Mouse (Mus musculus) thymus, adult 18-20 months (tissue): ENCODE data around the gene Akap13.

Experiments used
- DNase-seq, 2 experiments: peaks; one replicate each; pipeline ENCODE4 v3.0.0; 2022; ENCODE audit warnings: mixed read lengths in 2 of 2

The Akap13 gene

DNA sequence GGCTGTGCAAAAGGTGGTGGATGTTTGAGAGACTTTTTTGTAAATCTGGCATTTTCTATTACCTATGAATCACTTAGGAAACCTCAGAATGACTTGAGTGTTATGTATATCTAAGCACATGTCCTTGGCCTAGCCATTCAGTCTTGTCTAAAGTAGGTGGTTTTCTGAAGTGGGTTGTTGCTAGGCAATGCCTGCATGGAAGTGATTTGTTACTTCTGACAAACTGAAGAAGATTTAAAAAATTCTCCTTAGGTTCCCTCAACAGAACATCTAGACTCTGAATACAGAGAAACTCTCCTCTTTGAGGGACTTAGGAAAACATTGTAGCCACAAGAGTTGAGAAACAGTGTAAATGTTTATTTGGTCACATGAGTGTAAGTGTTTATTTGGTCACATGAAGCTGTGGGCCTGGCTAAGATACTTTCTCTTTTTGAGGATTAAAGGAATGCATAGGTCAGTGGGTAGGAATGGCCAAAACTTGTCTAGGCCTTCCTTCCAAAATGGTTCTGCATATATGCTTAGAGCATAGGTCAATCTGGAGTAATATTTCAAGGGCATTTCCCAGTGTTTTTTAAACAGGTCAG, 8.3 kb downstream of the Akap13 start:
- no peak for DNase-seq

DNA sequence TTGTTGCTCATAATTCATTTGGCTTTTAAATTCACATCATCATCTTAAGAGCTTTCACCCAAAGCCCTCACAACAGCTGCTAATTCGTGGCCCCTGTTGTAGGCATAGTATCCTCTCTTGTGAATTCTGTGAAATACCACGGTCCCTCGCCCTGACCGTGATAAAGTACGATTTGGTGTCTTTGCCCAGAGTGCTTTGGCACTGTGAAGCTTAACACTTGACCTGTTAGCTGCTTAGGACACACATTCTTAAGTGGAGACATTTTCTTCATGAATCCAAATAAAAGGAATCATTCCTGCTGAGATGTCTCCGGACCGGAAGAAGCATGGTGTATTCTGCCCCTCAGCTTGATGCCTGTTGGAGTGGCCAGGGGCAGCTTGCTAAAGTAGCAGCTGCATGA, 12.5 kb downstream of the Akap13 start:
- no peak for DNase-seq

DNA sequence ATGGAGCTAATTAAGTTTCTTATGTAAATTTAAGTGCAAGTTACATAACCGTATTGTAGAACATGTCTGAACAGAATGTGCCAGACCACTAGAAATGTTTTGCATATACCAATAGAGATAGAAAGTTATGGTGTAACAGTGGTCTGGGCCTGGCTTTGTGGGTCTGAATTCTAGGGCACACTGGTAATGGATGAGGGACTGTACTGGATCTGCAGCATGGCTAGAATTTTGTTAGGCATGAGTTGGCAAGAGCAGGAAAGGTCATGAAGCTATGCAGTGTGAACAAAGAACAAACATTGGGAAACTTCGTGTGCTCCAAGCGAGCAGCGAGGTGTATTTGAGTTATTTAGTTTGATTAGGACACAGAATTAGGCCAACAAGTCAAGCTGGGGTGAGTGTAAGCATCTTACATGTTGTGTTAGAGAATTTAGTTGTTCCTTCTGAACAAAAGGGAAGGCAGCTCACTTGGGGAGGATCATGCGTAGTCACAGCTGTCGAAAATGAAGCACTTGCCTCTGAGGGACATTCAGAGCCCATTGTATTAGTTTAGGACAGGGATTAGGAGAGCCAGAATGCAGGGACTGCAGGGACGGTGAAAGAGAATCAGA, 15.1 kb downstream of the Akap13 start:
- DNase-seq: no peak

DNA sequence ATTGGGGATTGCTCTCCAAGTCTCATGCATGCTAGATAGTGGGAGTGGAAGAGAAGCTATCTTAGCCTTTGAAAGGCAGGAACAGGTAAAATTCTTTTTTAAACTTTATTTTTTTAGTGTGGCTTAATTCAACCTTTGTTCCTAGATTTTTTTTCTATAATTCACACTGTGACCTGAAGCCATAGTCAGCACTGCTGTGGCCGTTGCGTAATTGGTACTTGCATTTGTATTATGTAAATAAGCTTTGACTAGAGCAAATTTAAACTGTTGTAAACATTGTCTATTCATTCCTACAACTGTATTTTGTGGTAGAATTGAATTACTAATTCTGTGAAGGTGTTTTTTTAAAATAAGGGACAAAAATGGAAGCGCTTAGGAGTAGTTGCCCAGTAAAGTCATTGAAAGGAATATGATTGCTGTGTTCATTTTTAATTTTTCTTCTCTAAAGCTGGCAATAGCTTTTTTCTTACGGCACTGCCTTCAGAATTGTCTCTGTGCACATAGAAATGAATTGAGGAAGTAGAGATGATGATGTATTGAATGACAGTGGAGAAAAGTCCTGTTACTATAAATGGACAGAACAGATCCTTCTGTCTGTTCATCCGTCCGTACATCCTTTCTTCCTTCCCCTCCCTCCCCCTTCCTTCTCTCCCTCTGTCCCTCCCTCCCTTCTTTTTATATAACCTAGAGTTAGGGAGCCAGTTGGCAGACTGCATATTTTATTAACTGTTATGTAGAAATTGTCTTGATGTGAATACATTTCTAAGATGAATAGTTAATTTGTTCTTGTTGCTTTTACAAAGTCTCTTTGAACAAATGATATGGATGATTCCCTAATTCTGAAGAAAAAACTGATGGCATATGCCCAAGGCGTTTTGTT, 17.2 kb downstream of the Akap13 start:
- no peak for DNase-seq

DNA sequence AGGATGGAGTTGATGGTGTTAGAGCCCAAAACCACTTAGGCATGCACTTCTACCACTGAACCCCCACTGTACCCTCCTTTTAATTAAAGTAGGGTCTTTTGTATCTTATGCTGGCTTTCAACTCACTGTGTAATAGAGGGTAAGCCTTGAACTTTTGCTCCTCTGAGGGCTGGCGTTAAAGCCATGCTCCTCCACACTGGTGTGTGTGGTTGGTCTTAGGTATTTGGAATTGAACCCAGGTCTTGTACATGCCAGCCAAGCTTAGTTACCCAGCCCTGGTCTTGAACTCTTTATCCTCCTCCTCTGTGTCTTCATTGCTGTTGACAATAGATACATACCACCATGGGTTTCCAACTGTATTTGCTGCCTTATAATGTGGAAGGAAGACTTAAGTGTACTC, 18.0 kb downstream of the Akap13 start:
- no peak for DNase-seq

DNA sequence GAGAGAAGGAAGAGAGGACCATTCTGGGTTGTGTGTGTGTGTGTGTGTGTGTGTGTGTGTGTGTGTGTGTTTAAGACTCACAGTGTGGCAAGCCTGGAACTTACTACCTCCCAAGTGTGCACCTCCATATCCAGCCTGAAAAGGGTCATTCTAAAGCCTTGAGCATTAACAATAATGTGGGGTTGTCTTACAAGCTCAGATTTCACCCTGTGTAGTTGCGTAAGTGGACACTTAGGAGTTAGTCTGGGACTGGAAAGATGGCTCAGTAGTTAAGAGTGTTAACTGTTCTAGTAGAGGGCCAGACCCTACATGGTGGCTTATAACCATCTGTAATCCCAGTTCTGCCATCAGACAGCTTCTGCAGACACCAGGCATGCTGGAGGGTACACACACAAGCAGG, 18.7 kb downstream of the Akap13 start:
- DNase-seq: no peak

DNA sequence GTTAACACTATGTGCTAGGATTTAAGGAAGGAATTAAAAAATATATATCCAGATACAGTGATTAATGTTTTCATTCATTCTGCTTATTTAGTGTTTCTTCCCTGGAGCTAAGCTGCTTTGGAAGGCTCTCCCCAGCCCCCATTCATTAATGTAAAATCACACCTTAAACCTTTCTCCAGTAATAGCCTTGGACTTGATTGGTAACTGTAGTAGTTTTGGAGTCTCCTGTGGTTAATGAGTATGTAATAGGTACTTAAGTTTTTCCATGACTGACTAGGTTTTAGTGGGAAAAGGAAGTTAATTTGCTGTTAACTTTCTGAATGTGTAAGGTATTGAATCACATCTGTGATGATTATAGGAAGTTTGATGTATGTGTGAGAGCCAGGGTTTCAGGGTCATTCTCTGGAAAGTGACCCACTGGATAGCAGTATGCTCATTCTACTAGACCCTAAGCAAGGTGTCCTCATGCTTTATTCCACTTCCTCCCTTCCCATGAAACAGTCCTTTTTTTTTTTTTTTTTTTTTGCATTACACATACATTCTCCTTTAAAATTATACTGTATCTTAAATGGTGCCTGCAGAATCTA, 19.3 kb downstream of the Akap13 start:
- no peak for DNase-seq

DNA sequence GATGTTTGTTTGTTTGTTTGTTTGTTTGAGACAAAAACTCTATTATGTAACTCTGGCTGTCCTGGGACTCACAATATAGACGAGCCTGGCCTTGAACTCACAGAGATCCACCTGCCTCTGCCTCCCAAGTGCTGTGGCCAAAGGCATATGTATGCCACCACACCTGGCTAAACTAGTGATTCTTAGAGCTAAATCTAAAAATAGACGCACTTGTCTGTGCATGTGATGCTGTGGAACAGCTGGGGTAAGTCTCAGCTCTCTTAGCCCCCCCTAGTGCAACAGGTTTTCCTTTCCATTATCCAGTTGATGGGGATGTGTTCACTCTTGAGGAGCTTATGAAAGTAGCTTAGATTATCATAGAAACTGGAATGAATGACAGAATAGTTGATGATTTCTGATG, 22.7 kb downstream of the Akap13 start:
- DNase-seq: no peak

DNA sequence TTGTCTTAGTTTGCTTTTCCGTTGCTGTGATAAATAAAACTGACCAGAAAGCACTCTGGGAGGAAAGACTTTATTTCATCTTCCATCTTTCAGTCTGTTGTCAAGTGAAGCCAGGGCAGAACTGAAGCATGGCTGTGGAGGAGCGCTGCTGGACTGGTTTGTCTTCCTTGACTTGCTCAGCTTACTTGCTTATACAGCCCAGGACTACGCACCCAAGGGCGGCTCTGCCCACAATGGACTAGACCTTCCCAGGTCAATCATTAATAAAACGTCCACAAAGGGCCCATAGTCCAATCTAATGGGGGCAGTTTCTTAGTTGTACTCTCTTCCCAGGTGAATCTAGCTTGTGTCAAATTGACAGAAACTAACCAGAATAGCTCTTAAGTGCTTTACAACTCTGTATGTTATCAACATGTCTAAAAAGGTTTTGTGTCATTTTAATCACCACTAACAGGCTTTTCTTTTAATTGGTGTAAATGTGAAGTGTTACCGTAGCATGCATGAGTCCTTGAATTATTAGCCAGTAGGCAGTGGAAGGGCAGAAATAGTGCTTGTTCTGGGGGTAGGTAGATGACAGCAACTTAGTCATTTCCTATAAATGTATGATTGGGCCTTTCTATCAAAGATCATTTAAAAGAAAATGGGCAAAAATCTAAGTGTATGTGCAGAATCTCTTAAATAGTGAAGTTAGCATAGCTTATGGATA, 25.5 kb downstream of the Akap13 start:
- no peak for DNase-seq

DNA sequence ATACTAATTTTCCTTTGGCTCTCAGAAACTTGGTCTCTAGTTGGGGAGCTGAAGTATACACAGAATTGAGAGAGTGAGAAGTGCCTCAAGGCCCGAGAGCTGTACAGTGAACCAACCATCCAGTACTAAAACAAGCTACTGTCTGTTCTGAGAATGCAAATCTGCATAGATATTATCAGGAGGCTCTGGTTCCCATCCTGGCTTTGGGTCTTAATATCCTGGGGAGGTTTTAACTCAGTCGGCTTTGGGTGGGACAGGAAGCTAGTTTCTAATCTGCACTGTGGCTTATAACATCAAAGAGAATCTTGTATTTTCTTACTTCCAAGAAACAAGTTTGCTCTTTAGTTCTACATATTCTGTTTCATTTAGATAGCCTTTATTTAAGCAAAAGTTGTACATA, 30.7 kb downstream of the Akap13 start:
- DNase-seq: no peak

DNA sequence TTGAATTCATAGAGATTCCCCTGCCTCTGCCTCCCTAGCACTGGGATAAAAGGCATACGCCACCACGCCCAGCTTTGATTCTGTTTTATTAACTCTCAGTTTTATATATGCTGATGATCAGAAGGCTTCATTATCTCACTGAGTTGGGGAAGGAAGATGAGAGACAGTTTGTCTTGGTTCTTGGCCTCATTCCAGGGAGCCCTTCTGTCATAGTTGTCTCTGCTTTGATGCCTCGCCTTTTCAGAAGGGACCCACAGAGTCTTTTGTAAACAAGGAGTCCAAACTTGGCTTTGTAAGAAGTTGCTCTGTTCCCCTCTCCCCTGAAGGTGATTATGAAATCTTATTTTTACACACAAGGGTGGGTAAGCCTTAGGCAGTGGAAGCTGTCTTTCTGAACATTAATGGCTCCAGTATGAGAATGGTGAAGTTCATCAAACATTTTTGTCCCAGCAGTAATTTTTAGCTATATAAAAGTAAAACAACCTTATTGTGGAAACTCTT, 40.7 kb downstream of the Akap13 start:
- no peak for DNase-seq

DNA sequence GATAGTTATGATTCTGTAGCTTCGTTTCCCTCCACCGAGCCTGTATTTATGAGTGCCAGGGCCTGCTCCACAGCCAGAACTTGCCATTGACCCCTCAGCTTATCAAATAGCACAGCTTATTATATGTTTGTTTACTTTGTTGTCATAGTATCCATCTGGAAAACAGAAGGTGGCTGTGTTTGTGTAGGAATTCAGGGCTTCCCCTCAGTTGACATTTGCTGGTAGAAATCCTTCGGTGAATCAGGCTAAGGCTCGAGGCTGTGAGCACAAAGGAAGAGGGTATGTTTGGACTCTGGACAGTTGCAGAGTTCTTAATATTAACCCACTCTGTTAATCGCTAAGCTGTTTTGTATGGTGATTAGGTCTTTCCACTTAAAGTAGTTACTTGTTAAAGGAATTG, 43.3 kb downstream of the Akap13 start:
- DNase-seq: no peak

DNA sequence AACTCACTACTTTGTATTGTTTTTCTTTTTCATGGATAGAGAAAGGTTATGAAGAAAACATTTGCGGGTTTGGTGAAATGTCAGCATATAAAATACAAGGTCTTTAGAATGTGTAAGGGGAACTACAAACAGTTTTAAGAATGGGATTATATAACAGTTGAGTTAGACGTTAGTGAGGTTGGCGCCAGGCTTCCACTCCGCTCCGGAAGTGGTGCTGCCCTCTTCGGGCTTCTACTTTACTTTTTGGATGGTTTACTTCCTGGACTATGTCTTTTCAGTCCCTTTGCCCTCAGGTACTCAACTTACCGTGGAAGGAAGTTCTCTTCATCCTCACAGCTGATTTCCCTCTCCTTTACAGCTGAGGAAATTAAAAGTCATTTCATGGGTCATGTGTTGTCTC, 43.9 kb downstream of the Akap13 start:
- no peak for DNase-seq

DNA sequence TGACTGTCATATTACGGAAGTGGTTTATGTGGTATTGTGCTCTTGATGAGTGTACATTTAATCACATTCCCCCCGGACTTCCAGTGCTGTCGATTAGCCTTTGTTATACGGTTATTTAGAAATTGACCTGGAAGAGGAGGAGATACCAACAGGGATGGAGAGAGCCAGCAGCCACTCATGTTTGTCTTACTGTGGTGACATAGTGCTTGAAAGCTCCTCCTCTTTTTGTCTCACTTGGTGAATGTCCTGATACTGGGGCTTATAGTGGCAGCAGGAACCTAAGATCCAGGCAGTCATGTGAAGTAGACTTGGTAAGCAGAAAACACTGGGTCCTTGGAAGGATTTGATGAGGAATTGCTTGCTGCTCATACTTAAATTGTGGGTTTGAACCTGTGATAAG, 44.8 kb downstream of the Akap13 start:
- no peak for DNase-seq

DNA sequence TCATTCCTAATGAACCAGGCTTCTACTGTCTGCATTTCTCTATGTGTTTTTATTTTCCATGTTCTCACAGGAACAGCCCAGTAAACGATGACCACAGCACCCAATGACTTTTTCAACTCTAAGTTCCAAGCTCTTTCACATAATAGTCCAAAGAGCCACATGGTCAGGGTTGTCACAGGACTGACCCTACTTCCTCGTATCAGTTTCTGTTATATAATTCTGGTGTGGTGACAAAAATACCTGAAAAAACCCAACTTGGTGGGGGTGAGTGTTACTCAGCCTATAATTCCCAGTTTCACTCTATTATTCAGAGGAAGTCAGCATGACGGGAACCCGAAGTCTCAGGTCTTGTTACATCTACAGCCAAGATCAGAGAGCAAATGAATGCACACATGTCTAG, 45.5 kb downstream of the Akap13 start:
- DNase-seq: no peak

DNA sequence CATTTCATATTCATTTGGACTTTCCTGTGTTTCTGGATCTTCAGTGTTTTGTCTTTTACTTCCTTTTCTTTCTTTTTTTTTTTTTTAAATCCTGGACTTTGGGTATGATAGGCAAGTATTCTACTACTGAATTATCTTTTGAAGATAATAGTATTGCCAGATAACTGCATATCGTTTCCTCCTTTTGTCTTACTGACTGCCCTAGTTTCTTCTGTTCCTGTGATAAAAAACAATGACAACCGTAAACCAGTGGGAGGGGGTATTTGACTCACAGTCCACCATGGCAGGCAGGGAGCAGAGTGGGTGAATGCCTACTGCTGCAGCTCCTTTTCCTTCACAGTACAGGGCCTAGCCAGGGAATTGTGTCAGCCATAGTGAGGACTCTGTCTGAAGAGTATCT, 49.2 kb downstream of the Akap13 start:
- DNase-seq: no peak

DNA sequence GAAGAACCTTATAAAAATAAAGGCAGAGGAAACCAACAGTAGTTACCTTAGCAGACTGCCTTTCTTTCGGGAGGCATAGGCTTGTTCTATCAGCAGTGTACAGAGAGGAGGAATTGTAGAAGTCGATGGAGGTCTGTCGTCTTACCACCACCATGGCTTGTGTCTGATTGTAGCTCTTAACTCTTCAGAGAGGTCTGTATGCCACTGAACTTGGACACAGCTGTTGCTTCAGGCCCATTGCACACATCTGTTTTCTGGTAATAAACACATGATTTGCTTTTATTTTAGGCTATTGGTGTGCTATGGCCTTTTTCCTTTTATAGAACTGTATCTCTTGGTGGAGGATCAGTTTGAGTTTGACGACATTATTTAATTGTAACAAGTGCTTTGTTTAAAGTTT, 51.3 kb downstream of the Akap13 start:
- DNase-seq: no peak

DNA sequence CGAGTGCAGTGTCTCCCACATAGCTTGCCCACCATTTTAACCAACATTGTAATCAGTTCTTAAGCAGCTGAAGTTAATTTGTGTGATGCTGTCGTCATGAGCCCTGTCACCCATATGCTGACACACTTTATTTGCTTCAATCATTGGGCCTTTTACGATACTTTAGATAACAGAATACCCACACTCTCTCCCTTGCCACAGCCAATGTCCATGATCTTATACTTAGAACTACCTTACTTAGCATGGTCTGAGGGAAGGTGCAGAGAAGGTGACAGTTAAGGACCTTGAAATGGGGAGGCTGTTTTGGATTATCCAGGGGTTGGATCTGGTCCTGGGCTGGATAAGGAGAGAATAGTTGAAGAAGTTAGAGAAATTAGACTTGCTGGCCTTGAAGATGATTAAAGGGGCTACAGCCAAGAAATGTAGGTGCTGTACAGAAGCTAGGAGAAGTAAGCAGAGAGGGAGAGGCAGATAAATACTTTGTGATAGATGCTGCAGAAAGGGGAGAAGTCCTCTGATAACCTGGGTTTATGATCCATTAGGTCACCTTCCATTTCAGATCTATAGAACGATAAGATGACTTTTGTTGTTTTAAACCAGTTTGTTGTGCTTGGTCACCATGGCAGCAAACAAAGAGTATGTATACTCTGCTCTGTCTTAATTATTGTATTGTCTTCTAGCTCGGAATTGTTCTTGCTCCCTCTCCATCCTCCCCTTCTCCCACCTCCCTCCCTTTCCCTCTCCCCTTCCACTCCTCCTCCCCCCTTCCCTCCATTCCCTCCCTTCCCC, 53.9 kb downstream of the Akap13 start:
- no peak for DNase-seq

DNA sequence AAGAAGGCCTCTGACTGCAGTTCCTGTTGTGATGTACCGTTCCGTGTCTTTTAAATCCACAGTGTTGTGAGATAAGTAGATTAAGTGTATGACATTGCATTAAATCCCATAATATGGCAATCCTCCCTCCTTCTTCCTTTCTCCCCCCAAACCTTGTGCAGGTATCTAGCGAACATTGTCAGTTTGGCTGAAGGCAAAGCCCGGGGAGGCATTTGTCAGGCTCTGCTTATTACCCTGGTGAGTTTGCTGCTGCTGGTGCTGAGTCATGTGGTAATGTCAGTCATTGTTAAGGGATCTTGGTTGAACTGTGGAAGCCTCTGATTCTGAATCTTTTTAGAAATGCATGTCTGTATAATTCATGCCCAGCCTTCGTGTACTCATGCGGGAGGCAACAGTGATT, 60.1 kb downstream of the Akap13 start:
- DNase-seq: no peak

DNA sequence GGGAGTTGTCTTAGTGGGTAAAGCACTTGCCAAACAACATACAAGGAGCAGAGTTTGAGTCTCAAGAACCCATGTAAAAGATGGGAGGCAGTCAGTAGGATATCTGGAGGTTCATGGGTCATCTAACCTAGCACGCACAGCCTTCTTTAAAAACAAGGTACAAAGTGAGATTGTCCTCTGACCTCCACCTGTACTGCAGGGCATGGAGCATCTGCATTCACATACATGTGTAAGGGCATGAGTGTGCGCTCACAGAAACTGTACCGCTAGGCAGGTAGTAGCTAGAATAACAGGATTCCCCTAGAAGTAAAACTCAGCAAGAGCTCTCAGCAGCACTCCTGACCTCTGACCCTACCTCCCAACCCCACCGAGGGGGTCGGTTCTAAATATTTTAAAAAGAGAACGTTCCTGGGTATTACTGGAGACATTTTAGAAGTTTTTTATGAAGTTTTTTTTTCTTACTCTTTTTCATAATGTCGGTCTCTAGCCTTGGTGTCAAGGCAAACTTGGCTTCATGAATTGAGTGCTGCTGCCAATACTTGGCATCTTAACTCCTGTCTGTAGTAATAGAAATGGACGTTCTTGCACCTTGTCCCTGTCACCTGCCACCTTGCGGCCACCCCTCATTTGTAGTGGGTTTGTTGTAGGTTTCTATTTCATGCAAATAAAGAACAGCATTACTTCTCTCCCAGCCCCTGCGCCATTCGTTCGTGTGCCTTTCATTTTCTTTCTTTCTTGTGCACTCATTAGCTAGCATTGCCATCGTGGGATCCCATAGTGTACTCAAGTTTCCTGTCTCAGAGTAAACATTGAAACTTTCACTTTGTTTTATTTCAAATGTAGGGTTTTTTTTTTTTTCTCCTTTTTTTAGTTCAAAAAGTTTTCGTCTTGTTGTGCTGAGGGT, 61.6 kb downstream of the Akap13 start:
- no peak for DNase-seq

DNA sequence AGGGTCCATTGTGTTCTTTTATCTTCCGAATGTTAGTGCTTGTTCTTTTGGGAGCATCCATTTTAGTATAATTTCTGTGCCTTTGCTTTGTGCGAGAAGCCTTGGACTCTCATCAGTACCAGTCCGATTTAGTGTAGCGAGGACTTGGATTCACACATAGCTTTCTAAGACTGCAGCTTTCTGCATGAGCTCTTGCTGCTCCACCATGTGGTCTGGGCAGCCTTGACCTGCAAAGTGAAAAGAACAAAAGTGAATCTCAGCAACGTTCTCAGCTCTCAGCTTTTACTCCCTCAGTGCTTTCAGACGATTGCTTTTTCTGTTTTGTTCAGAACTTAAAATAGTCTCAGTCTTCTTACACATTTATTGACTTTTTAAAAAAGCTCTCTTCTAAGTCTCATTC, 65.2 kb downstream of the Akap13 start:
- DNase-seq: no peak
